Mouse (Mus musculus) lung, embryonic 15.5 days (tissue): ENCODE results near the gene Rbp7. TPM values are rescaled to one million over a fixed set of nuclear protein-coding genes. Genes with fewer than 3 reads are reported as not detected.
"Not testable (repeated sequence)": the region's sequence is repeated elsewhere in the genome, so short reads cannot be mapped to it uniquely, and the experiment has no call there.

Experiments used
- ATAC-seq: fragments of 200-750 bp; cut with Nextera tagmentation; 2 replicates; pipeline ENCODE4 v1.8.0; 2017; ENCODE audit warnings: moderate number of reproducible peaks, borderline replicate concordance; ENCODE audit not compliant: low FRiP score, low TSS enrichment; ENCODE audit errors: extremely low read depth
- H3K27ac ChIP-seq: fragments of 300-500 bp; sonication (generic); 2 replicates; pipeline ENCODE4 v1.5.1; 2015; ENCODE audit warnings: moderate library complexity, mild to moderate bottlenecking, inconsistent platforms
- H3K27me3 ChIP-seq: fragments of 300-500 bp; sonication (generic); 2 replicates; pipeline ENCODE4 v1.6.1; 2015; ENCODE audit warnings: inconsistent platforms
- H3K36me3 ChIP-seq: fragments of 300-500 bp; sonication (generic); 2 replicates; pipeline ENCODE4 v1.6.1; 2015; ENCODE audit warnings: inconsistent platforms
- H3K4me1 ChIP-seq: fragments of 300-500 bp; sonication (generic); 2 replicates; pipeline ENCODE4 v1.6.1; 2015; ENCODE audit warnings: inconsistent platforms
- H3K4me2 ChIP-seq: fragments of 300-500 bp; sonication (generic); 2 replicates; pipeline ENCODE4 v1.6.1; 2015; ENCODE audit warnings: inconsistent platforms, mild to moderate bottlenecking, moderate library complexity
- H3K4me3 ChIP-seq: fragments of 300-500 bp; sonication (generic); 2 replicates; pipeline ENCODE4 v1.5.1; 2015; ENCODE audit warnings: mild to moderate bottlenecking, inconsistent platforms
- H3K9ac ChIP-seq: fragments of 300-500 bp; sonication (generic); 2 replicates; pipeline ENCODE4 v1.6.1; 2015; ENCODE audit warnings: inconsistent platforms
- H3K9me3 ChIP-seq: fragments of 300-500 bp; sonication (generic); 2 replicates; pipeline ENCODE4 v1.6.1; 2016; ENCODE audit warnings: inconsistent platforms
- WGBS: fragments of 180-500 bp; shearing (Covaris S2); methylation state at CpG from one replicate; pipeline ENCODE4 v1.1.7; 2015; 5-methylcytosine and 5-hydroxymethylcytosine counted together
- polyA plus RNA-seq: library from polyadenylated mRNA; unstranded; fragments of >200 nt; fragmentation: Nextera tagmentation; extraction: Ambion mirVana; gene quantifications from 2 replicates; pipeline ENCODE4 v1.2.1, GENCODE M21; 2015

Rbp7 gene
- polyA plus RNA-seq, 1 experiment from 2014 or later = 3.6 TPM

DNA sequence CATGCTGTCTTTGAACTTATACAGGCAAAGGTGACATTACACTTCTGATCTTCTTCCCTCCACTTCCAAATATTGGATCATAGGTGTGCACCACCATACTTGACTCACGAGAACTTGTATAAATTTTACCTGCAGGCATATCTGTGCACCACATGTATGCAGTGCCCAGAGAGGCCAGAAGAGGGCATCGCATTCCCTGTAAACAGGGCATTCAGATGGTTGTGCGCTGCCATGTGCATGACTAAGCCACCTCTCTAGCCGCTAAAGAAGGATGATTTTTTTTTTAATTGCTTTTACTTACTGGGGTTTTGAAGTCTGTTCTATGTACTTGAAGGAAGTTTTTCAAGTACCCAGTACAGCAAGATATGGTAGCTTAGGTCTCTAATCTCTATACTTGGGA lies 1.1 kb downstream of the Rbp7 start:
- Histone ChIP-seq H3K9me3 (no peaks in the 10 kb centered on the region), H3K4me3 (no peak overlapping the region), H3K27ac (no peak overlapping the region), H3K4me2 (no peak overlapping the region), H3K9ac (no peak overlapping the region), H3K4me1 (no peaks in the 10 kb centered on the region), H3K36me3 (no peaks in the 10 kb centered on the region), H3K27me3 (no peaks in the 10 kb centered on the region)
- no peak for ATAC-seq
- 73% methylated on average over 4 of the region's 4 CpGs for WGBS

DNA sequence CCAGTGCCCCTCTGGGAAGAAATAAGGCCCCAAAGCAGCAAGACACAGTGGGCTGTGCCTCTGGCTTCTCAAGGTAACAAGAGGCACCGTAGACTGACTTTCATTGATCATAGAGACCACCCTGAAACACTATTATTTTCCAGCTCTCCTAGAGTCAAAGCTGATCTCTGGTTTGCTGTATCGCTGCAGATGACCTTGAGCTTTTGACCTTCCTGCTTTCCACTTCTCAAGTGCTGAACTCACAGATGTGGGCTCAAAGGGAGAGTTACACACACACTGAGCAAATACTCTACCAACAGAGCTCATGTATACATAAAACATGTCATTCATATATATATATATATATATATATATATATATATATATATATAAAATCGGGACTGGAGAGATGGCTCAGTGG lies 4.1 kb downstream of the Rbp7 start:
- no peak overlapping the region for H3K9ac ChIP-seq
- 63% methylated on average over 3 of the region's 3 CpGs for WGBS
- H3K4me2 ChIP-seq = no peak overlapping the region
- no peak overlapping the region for H3K4me3 ChIP-seq
- H3K27ac ChIP-seq = no peak overlapping the region
- no peaks in the 10 kb centered on the region for H3K9me3 ChIP-seq
- H3K36me3 ChIP-seq = no peaks in the 10 kb centered on the region
- ATAC-seq = no peak
- H3K4me1 ChIP-seq = peaks cover 6% of the 10 kb centered on the region
- H3K27me3 ChIP-seq = no peaks in the 10 kb centered on the region

DNA sequence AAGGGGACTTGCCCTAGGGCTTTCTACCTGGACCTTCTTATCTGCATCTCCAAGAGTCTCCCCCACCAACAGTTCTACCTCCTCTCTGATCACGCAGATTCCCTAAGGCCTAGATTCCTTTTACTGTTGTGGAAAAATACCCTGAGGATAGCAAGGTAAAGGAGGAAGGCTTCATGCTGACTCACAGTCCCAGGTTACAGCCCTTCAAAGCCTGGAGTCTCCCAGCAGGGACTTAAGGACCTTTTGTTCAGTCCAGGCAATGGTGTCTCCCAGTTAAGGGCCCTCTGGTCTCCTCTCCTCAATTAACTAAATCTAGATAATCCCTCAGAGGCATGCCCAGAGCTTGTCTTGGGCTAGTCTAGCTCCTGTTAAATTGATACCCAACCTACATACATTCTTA lies 8.5 kb downstream of the Rbp7 start:
- Histone ChIP-seq H3K4me2 (peak overlapping the region; percentile 76), H3K9me3 (no peaks in the 10 kb centered on the region), H3K9ac (no peak overlapping the region), H3K36me3 (no peaks in the 10 kb centered on the region), H3K4me1 (peaks cover 27% of the 10 kb centered on the region), H3K27ac (peak overlapping the region; percentile 91), H3K27me3 (no peaks in the 10 kb centered on the region), H3K4me3 (peak overlapping the region; percentile 36; the same call in 1 of the 2 replicates)
- WGBS = 46% methylated on average over 1 of the region's 1 CpGs
- ATAC-seq = no peak

DNA sequence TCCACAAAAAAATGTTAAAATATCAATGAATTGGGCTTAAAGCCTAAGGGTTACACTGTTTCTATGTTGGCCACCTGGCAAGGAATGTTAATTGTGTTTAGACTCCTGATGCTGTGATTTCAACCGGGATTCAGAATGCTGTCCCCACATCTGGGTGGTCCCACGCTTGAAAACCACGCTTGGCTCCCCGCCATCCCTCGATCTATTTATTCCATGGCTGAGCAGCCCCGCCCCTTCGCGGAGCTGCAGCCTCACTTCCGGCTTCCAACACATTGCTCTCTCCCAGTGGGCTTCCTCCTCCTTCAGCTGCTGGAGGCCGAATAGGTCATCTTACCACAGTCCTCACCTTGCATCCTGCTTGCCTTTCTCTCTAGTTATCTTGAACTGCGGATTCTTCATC lies 8.9 kb downstream of the Rbp7 start:
- Histone ChIP-seq H3K36me3 (no peaks in the 10 kb centered on the region), H3K9me3 (no peaks in the 10 kb centered on the region), H3K9ac (no peak overlapping the region), H3K27ac (peak overlapping the region; percentile 91), H3K27me3 (no peaks in the 10 kb centered on the region), H3K4me3 (peak overlapping the region; percentile 36), H3K4me1 (peaks cover 27% of the 10 kb centered on the region), H3K4me2 (peak overlapping the region; percentile 76)
- 1% methylated on average over 11 of the region's 11 CpGs for WGBS
- peak; percentile 48; the same call in 1 of the 2 replicates for ATAC-seq

DNA sequence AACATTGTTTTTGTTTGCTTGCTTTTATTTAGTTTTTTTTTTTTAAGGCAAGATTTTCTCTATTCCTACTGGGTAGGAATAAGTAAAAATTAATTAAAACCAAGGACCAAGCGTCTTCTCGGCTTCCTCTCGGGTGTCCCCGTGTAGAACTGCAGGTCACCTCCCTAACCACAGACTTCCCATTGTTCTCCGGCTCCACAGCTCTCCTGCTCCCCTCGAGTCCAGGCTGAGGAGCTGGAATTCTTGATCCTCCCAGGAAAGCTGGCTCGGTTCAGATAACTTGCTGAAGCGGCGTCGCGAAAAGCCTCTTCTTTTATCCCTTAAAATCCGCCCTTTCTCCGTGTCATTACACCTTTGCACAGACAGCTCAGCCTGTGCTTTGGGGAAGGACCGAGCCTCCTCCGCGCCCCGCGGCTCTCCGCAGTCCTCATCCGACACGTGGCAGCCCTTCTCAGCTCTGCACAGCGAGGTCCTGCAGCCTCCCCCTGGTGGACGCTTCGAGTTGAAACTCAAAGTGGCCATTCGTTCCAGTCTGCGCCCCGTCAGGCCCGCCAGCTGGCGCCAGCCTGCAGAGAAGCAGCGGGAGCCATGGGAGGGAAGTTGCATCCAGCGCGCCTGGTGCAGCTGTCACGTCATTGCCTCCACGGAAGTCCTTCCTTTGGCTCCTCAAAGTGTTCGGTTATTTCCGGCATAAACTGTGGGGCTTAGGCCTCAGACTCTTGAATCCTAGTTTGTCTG lies 9.6 kb downstream of the Rbp7 start:
- ATAC-seq = peak; percentile 95

DNA sequence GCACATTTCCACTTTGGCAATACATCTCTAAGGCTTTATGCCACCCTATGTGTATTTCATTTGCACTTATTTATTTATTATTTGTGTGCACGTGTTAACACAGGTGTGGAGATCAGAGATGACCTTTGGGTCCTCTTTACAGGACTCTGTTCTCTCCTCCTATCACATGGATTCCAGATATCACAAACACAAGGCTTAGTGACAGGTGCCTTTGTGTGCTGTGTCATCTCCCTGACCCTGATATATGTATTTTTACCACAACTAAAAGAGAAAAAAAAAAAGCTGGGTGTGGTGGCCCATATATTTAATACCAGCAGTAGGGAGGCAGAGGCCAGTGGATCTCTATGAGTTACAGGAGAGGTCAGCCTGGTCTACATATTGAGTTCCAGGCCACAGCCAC lies 10.3 kb downstream of the Rbp7 start:
- no peak for ATAC-seq
- 0 out of 2 replicates have a peak overlapping the region, but pooled peaks have one; percentile 76 for H3K4me2 ChIP-seq

More for the DNA sequence above, 9.6 kb downstream of the Rbp7 start:
- H3K27me3 ChIP-seq = no peaks in the 10 kb centered on the region
- peak overlapping the region; percentile 36 for H3K4me3 ChIP-seq
- H3K36me3 ChIP-seq = no peaks in the 10 kb centered on the region
- H3K4me2 ChIP-seq = peak overlapping the region; percentile 76
- no peaks in the 10 kb centered on the region for H3K9me3 ChIP-seq
- under 1% methylated on average over 36 of the region's 36 CpGs for WGBS
- H3K4me1 ChIP-seq = peaks cover 27% of the 10 kb centered on the region
- H3K9ac ChIP-seq = peak overlapping the region; percentile 56
- H3K27ac ChIP-seq = peak overlapping the region; percentile 91

DNA sequence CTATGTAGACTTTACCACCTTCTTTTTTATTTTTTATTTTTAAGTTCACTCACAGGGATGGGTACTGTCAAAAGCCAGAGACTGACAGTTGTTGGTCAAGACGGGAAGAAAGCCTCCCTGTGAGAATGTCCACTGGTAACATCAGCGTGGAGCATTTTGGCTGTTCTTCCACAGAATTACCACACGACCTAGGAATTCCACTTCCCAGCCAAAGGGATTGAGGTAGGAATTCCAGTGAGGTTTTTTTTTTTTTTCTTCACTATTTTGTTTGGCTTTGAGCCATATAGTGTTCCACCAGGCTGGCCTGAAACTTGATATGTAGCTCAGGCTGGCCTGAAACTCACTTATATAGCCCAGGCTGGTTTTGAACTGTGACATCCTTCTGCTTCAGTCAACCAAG lies 12.3 kb downstream of the Rbp7 start:
- Histone ChIP-seq H3K4me1 (peaks cover 27% of the 10 kb centered on the region), H3K27ac (peak overlapping the region; percentile 34; the same call in 1 of the 2 replicates), H3K27me3 (no peaks in the 10 kb centered on the region), H3K4me2 (no peak overlapping the region), H3K9me3 (no peaks in the 10 kb centered on the region), H3K4me3 (no peak overlapping the region), H3K9ac (no peak overlapping the region), H3K36me3 (no peaks in the 10 kb centered on the region)
- no peak for ATAC-seq
- 13% methylated on average over 3 of the region's 3 CpGs for WGBS

More for the DNA sequence above, 10.3 kb downstream of the Rbp7 start:
- Histone ChIP-seq H3K36me3 (no peaks in the 10 kb centered on the region), H3K9me3 (no peaks in the 10 kb centered on the region), H3K4me3 (no peak overlapping the region), H3K27ac (peak overlapping the region; percentile 91), H3K9ac (no peak overlapping the region), H3K27me3 (no peaks in the 10 kb centered on the region), H3K4me1 (peaks cover 27% of the 10 kb centered on the region)
- 46% methylated on average over 1 of the region's 1 CpGs for WGBS

DNA sequence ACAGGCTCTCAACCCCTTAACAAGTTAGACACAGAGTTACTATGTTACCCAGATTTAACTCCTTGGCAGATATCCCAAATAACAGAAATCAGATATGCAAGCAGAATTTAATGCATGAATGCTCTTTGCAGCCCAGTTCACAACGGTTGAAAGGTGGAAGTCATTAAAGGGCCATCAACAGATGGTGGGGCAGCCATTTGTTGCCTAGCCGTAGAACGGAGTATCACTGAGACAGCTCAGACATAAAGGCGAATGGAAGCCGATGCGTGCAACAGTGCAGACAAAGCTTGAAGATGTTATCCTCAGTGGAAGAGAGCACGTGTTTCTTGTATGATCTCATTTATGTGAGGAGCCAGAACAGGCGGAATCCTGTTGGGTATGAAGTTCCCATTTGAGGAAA lies 14.2 kb downstream of the Rbp7 start:
- Histone ChIP-seq H3K4me1 (peaks cover 21% of the 10 kb centered on the region), H3K9me3 (no peaks in the 10 kb centered on the region), H3K4me2 (no peak overlapping the region), H3K9ac (no peak overlapping the region), H3K27me3 (no peaks in the 10 kb centered on the region), H3K4me3 (no peak overlapping the region), H3K27ac (no peak overlapping the region), H3K36me3 (no peaks in the 10 kb centered on the region)
- 70% methylated on average over 8 of the region's 8 CpGs for WGBS
- ATAC-seq = no peak

DNA sequence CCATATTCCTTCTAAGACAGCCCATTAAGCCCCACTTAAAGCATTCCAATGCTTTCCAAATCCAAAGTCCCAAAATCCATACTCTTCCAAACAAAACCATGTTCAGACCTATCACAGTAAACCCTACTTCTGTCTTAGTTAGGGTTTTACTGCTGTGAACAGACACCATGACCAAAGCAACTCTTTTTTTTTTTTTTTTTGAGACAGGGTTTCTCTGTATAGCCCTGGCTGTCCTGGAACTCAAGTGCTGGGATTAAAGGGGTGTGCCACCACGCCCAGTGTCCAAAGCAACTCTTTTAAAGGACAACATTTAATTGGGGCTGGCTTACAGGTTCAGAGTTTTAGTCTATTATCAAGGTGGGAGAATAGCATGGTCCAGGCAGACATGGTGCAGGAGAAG lies 22.9 kb downstream of the Rbp7 start:
- H3K4me3 ChIP-seq, H3K9ac ChIP-seq, H3K4me1 ChIP-seq, H3K27me3 ChIP-seq, H3K36me3 ChIP-seq, H3K4me2 ChIP-seq, H3K9me3 ChIP-seq, ATAC-seq, H3K27ac ChIP-seq: not testable (repeated sequence)
- WGBS = 59% methylated on average over 1 of the region's 1 CpGs

DNA sequence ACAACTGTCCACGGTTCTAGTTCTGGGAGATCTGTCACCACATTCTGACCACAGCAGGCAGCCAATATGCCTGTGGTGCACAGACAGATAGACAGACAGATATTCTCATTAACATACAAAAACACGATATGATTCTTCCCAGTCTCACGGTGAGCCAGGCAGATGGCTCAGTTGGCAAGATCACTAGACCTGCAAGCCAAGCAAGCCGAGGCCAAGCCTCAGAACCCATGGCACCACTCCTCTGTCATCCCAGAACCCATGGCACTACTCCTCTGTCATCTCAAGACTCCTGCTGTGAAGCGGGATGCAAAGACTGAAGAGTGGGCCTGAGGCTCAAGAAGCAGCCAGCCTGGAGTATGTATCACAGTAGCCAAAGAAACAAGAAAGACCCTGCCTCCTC lies 25.2 kb downstream of the Rbp7 start:
- 81% methylated on average over 5 of the region's 5 CpGs for WGBS
- H3K4me1 ChIP-seq = peaks cover 7% of the 10 kb centered on the region
- H3K4me3 ChIP-seq = no peak overlapping the region
- H3K9me3 ChIP-seq = no peaks in the 10 kb centered on the region
- no peaks in the 10 kb centered on the region for H3K36me3 ChIP-seq
- H3K27me3 ChIP-seq = no peaks in the 10 kb centered on the region
- ATAC-seq = no peak
- H3K4me2 ChIP-seq = no peak overlapping the region
- H3K9ac ChIP-seq = no peak overlapping the region
- H3K27ac ChIP-seq = no peak overlapping the region

DNA sequence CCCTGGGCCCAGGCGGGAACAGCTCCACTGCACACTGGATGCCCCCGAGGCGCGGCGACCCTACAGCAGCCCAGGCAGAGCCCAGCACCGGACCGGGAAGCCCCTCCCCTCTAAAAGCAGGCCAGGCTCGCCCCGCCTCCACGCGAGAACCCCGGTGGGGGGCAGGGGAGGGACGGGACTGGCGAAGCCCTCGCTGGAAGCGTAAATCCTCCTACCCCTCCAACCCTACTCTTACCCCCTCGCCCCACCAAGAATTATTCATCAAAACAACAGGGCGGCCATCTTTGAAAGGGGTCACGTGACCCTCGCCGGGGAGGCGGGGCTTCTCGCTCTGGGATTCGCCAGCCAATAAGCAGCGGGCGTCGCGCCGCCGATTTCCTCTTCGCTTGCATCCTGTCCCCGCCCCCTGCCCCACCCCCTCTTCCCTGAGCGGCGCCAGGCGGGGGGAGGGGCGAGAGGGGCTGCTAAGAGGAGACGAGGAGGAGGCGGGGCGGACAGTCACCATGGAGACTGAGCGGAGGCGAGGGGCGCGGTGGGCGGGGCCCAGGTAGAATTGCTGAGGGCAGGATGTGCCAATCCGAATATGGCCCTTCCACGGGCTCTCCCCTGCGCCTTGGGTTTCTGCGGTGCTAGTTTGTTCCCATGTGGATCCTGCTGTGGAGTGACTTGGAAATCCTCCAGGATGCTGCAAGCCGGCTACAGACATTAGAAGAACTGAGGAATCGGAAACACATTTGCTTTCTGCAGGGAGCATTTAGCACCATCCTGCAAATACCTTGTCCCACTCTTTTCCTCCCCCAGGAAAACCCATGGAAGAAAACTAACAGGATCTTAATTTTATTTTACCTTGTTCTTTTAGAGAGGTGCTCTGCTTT lies 28.2 kb downstream of the Rbp7 start, which contains the start of gene Ube4b:
TSS of gene Ube4b (minus strand) at position 425 of the 875 bp plus-strand sequence.
- H3K4me2 ChIP-seq = peak within 1 kb of the TSS; percentile 84
- H3K9ac ChIP-seq = peak within 1 kb of the TSS; percentile 92
- H3K4me1 ChIP-seq = peaks cover 13% of the 10 kb centered on the region
- ATAC-seq = peak; percentile 93
- peak within 1 kb of the TSS; percentile 99 for H3K4me3 ChIP-seq
- H3K27me3 ChIP-seq = no peaks in the 10 kb centered on the region
- peak within 1 kb of the TSS; percentile 98 for H3K27ac ChIP-seq
- H3K9me3 ChIP-seq = no peaks in the 10 kb centered on the region
- under 1% methylated on average over 49 of the region's 50 CpGs for WGBS
- no peaks in the 10 kb centered on the region for H3K36me3 ChIP-seq

DNA sequence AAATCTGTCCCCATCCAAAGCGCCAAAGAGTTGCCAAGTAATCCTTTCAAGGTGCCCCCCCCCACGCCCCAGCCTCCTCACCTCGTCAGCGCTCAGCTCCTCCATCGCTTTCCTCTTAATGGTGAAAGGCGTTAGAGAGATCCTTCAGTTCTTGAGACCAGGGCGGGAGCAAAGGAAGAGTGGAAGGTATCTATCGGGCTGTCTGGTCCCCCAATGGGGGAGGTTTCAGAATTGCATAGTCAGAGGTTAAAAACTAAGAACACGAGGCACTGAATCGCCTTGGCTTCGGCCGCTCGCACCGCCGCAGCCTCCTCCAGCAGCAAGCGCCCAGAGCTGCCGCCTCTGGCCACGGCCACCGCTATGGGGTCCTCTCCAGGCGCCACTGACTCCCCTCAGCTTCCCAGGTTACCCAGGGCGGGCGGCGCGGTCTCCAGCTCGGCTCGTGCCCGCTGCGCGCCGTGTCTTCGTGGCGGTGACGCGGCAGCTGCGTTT lies 28.9 kb downstream of the Rbp7 start:
- H3K4me2 ChIP-seq = peak overlapping the region; percentile 84
- ATAC-seq = no peak; the same call in 1 of the 2 replicates
- peak overlapping the region; percentile 92 for H3K9ac ChIP-seq
- H3K27me3 ChIP-seq = no peaks in the 10 kb centered on the region
- H3K27ac ChIP-seq = peak overlapping the region; percentile 98
- H3K9me3 ChIP-seq = no peaks in the 10 kb centered on the region
- H3K4me3 ChIP-seq = peak overlapping the region; percentile 99
- peaks cover 13% of the 10 kb centered on the region for H3K4me1 ChIP-seq
- no peaks in the 10 kb centered on the region for H3K36me3 ChIP-seq
- under 1% methylated on average over 35 of the region's 35 CpGs for WGBS
